In genomic region chr15:78428391-78429138, GRCm38 (mm10) we compare ENCODE assay signal across 8 mouse cellular contexts. TPM values are rescaled to one million over a fixed set of nuclear protein-coding genes. Genes with fewer than 3 reads are reported as not detected.
DNase-seq lines count a peak whose midpoint lies in the region; ATAC-seq and TF ChIP-seq lines count a peak whose summit lies in the region.

TSS of gene Kctd17 (plus strand) at chr15:78428564.

- no peak for DNase-seq in ES-E14 (ENCODE audit: low read depth, low spot score)
- peak; percentile 74 for DNase-seq in cerebellum, adult 11 months
- DNase-seq in heart, postnatal 25 days (ENCODE audit: low spot score), result peak; percentile 63
- no peak for DNase-seq in large intestine, adult 2 months (ENCODE audit: low read depth, low spot score)
- peak; percentile 57 for DNase-seq in urinary bladder, adult 2 months (ENCODE audit: low spot score)

- in situ Hi-C loops in ES-E14 (cut with MboI; ENCODE audit: low sequenced_read_pairs in 2 of 2, unreplicated experiment in 2 of 2), result no loop called here

- H3K36me3 ChIP-seq in ES-E14 (ENCODE audit: control insufficient read depth, insufficient read depth, low read length, poor library complexity, severe bottlenecking), result peaks cover under 1% of the 10 kb centered on the region; the same call in 1 of the 2 replicates
- peaks cover 4% of the 10 kb centered on the region; the same call in 1 of the 2 replicates for H3K36me3 ChIP-seq in forebrain, embryonic 16.5 days (ENCODE audit: control insufficient read depth, insufficient read depth)
- no peaks in the 10 kb centered on the region for H3K36me3 ChIP-seq in liver, embryonic 16.5 days (ENCODE audit: control insufficient read depth, insufficient read depth)
- H3K36me3 ChIP-seq in neural tube, embryonic 13.5 days, result peaks cover 29% of the 10 kb centered on the region

- H3K4me1 ChIP-seq in ES-E14 (ENCODE audit: control insufficient read depth in 2 of 2, insufficient read depth in 2 of 2, low read length in 2 of 2, poor library complexity in 1 of 2), result peaks cover 0 to 12% of the 10 kb centered on the region in 2 experiments; a peak in 3 of 4 replicates
- peaks cover 16% of the 10 kb centered on the region for H3K4me1 ChIP-seq in forebrain, embryonic 16.5 days (replicated peaks; ENCODE audit: control insufficient read depth, insufficient read depth, low read length)
- H3K4me1 ChIP-seq in liver, embryonic 16.5 days (ENCODE audit: control insufficient read depth, low read depth, low read length), result no peaks in the 10 kb centered on the region; the same call in none of the 2 replicates
- peaks cover 31% of the 10 kb centered on the region for H3K4me1 ChIP-seq in neural tube, embryonic 13.5 days (replicated peaks)

- WGBS in forebrain, embryonic 16.5 days, result 1% methylated on average over 52 of the region's 52 CpGs
- 2% methylated on average over 52 of the region's 52 CpGs for WGBS in large intestine, adult 2 months
- WGBS in liver, embryonic 16.5 days (ENCODE audit: insufficient replicate concordance), result 3% methylated on average over 52 of the region's 52 CpGs
- WGBS in neural tube, embryonic 13.5 days, result 1% methylated on average over 51 of the region's 52 CpGs

- peak within 1 kb of the TSS; percentile 79 to 91 for H3K4me3 ChIP-seq in ES-E14 (ENCODE audit: insufficient read depth in 1 of 2, low read depth in 1 of 2, low read length in 2 of 2, poor library complexity in 1 of 2, severe bottlenecking in 1 of 2)
- H3K4me3 ChIP-seq in forebrain, embryonic 16.5 days (replicated peaks; ENCODE audit: low read length), result peak within 1 kb of the TSS; percentile 82
- peak within 1 kb of the TSS; percentile 57 for H3K4me3 ChIP-seq in liver, embryonic 16.5 days (ENCODE audit: low read depth, low read length)
- peak within 1 kb of the TSS; percentile 68 for H3K4me3 ChIP-seq in neural tube, embryonic 13.5 days

- peak within 1 kb of the TSS; percentile 66 for H3K4me2 ChIP-seq in forebrain, embryonic 16.5 days (ENCODE audit: low read length)
- H3K4me2 ChIP-seq in liver, embryonic 16.5 days (ENCODE audit: low read depth, low read length), result peak within 1 kb of the TSS; percentile 47
- peak within 1 kb of the TSS; percentile 89 for H3K4me2 ChIP-seq in neural tube, embryonic 13.5 days

- peak; percentile 92 for ATAC-seq in forebrain, embryonic 16.5 days
- peak; percentile 65 for ATAC-seq in liver, embryonic 16.5 days (ENCODE audit: low read depth)
- ATAC-seq in neural tube, embryonic 13.5 days (ENCODE audit: low read depth), result peak; percentile 89

- peak within 1 kb of the TSS; percentile 68 for H3K9ac ChIP-seq in ES-E14 (ENCODE audit: insufficient read depth, low read depth, low read length, poor library complexity, severe bottlenecking)
- H3K9ac ChIP-seq in forebrain, embryonic 16.5 days (replicated peaks; ENCODE audit: low read depth, low read length), result peak within 1 kb of the TSS; percentile 91
- peak within 1 kb of the TSS; percentile 8; the same call in 1 of the 2 replicates for H3K9ac ChIP-seq in liver, embryonic 16.5 days (ENCODE audit: low read depth, low read length)
- H3K9ac ChIP-seq in neural tube, embryonic 13.5 days, result peak within 1 kb of the TSS; percentile 87

- no peaks in the 10 kb centered on the region for H3K27me3 ChIP-seq in forebrain, embryonic 16.5 days (replicated peaks; ENCODE audit: control insufficient read depth, insufficient read depth, low read length)
- H3K27me3 ChIP-seq in liver, embryonic 16.5 days (ENCODE audit: control insufficient read depth, insufficient read depth, low read depth, low read length), result peaks cover 54% of the 10 kb centered on the region
- H3K27me3 ChIP-seq in neural tube, embryonic 13.5 days, result 0 out of 2 replicates have a peak, but pooled peaks cover 4% of the 10 kb centered on the region

- intact Hi-C loops in heart, postnatal 25 days (cut with DNase I), result loop anchor here (2.0 to 10.0 kb wide), 2 partner anchors 22 to 254 kb away; partner anchors contain the start of genes Ift27 and Mpst

- no peaks in the 10 kb centered on the region for H3K9me3 ChIP-seq in ES-E14 (ENCODE audit: control insufficient read depth, insufficient read depth, low read depth, low read length)
- no peaks in the 10 kb centered on the region for H3K9me3 ChIP-seq in forebrain, embryonic 16.5 days (ENCODE audit: control insufficient read depth, low read length)
- no peaks in the 10 kb centered on the region for H3K9me3 ChIP-seq in liver, embryonic 16.5 days (replicated peaks; ENCODE audit: control insufficient read depth, low read length)
- no peaks in the 10 kb centered on the region for H3K9me3 ChIP-seq in neural tube, embryonic 13.5 days

- H3K27ac ChIP-seq in ES-E14 (ENCODE audit: insufficient read depth, low read depth, low read length, poor library complexity, severe bottlenecking), result no peak within 1 kb of the TSS
- peak within 1 kb of the TSS; percentile 58 for H3K27ac ChIP-seq in forebrain, embryonic 16.5 days (ENCODE audit: low read length)
- no peak within 1 kb of the TSS for H3K27ac ChIP-seq in liver, embryonic 16.5 days (ENCODE audit: low read length)
- H3K27ac ChIP-seq in neural tube, embryonic 13.5 days (replicated peaks), result peak within 1 kb of the TSS; percentile 83

TF ChIP-seq in ES-E14, 5 proteins besides CTCF, POLR2A, EP300 and RAD21:
- no peak for TF ChIP-seq ZNF384 (IDR thresholded peaks at IDR 0.05; ENCODE audit: low read depth, low read length)
- no peak for TF ChIP-seq CHD2 (IDR thresholded peaks at IDR 0.05; ENCODE audit: low read depth, low read length)
- TF ChIP-seq MAFK (IDR thresholded peaks at IDR 0.05; ENCODE audit: insufficient read depth, low read depth, low read length), result no peak
- no peak for TF ChIP-seq ZC3H11A (IDR thresholded peaks at IDR 0.05; ENCODE audit: borderline replicate concordance, low read depth, low read length)
- TF ChIP-seq HCFC1 (IDR thresholded peaks at IDR 0.05; ENCODE audit: borderline replicate concordance, insufficient read depth, low read length), result peak; percentile 88

RNA-seq across cellular contexts. Expression of gene Kctd17, which starts in this region (rescaled TPM):
- 24.7 and 28.0 TPM in 2 replicates for total RNA-seq in ES-E14 (2012; rRNA removed)
- polyA plus RNA-seq in forebrain, embryonic 16.5 days (2015; fragmentation: Nextera tagmentation; extraction: Ambion mirVana), result 105 and 141 TPM in 2 replicates
- total RNA-seq in heart, postnatal 25 days (2021), result 10 to 100 TPM; 35.4 to 37.3 TPM
- polyA plus RNA-seq in large intestine, adult 2 months (2012; rRNA removed), result 30.7 and 33.7 TPM in 2 replicates
- polyA plus RNA-seq in liver, embryonic 16.5 days (2015; fragmentation: Nextera tagmentation; extraction: Ambion mirVana), result 3.6 and 4.9 TPM in 2 replicates
- polyA plus RNA-seq in neural tube, embryonic 13.5 days (2015; fragmentation: Nextera tagmentation; extraction: Ambion mirVana), result 120 and 122 TPM in 2 replicates
- polyA plus RNA-seq in urinary bladder, adult 2 months (2012; rRNA removed), result 121 and 128 TPM in 2 replicates

Comparison
In these comparisons a context has a peak if more than half of its experiments do, and no peak if none do; other contexts are left out.
1. DNase-seq: peak in cerebellum, adult 11 months (single experiment), heart, postnatal 25 days (single experiment) and urinary bladder, adult 2 months (single experiment); none in ES-E14 (single experiment) and large intestine, adult 2 months (single experiment).
2. H3K27ac ChIP-seq: peak in forebrain, embryonic 16.5 days (single experiment) and neural tube, embryonic 13.5 days (single experiment); none in ES-E14 (single experiment) and liver, embryonic 16.5 days (single experiment).
3. H3K9ac ChIP-seq: peak in every context shown above with its lines; median percentile 91 in forebrain, embryonic 16.5 days; 87 in neural tube, embryonic 13.5 days; 68 in ES-E14; 8 in liver, embryonic 16.5 days.
4. Peak in every context shown above with its lines, with median percentiles within 50 percentile points of each other: H3K4me3 ChIP-seq, ATAC-seq and H3K4me2 ChIP-seq.